Mouse (Mus musculus) hindbrain, embryonic 13.5 days (tissue): ENCODE data around the gene Serpine1. TPM values are rescaled to one million over a fixed set of nuclear protein-coding genes. Genes with fewer than 3 reads are reported as not detected.

Source experiments
- ATAC-seq: fragments of 200-750 bp; cut with Nextera tagmentation; 2 replicates; pipeline ENCODE4 v1.8.0; 2017; ENCODE audit warnings: moderate TSS enrichment; ENCODE audit not compliant: low FRiP score
- H3K27ac ChIP-seq: fragments of 300-500 bp; sonication (generic); 2 replicates; pipeline ENCODE4 v1.5.1; 2015; ENCODE audit warnings: inconsistent platforms, mild to moderate bottlenecking, moderate library complexity
- H3K27me3 ChIP-seq: fragments of 300-500 bp; sonication (generic); 2 replicates; pipeline ENCODE4 v1.6.1; 2015; ENCODE audit warnings: mild to moderate bottlenecking, inconsistent platforms
- H3K36me3 ChIP-seq: fragments of 300-500 bp; sonication (generic); 2 replicates; pipeline ENCODE4 v1.6.1; 2015; ENCODE audit warnings: mild to moderate bottlenecking, inconsistent platforms
- H3K4me1 ChIP-seq: fragments of 300-500 bp; sonication (generic); replicated peaks from 2 replicates; pipeline ENCODE4 v1.6.1; 2015; ENCODE audit warnings: inconsistent platforms
- H3K4me2 ChIP-seq: fragments of 300-500 bp; sonication (generic); 2 replicates; pipeline ENCODE4 v1.6.1; 2015; ENCODE audit warnings: inconsistent platforms, mild to moderate bottlenecking, moderate library complexity
- H3K4me3 ChIP-seq: fragments of 300-500 bp; sonication (generic); 2 replicates; pipeline ENCODE4 v1.5.1; 2015; ENCODE audit warnings: mild to moderate bottlenecking, inconsistent platforms
- H3K9ac ChIP-seq: fragments of 300-500 bp; sonication (generic); 2 replicates; pipeline ENCODE4 v1.6.1; 2015; ENCODE audit warnings: mild to moderate bottlenecking, inconsistent platforms
- H3K9me3 ChIP-seq: fragments of 300-500 bp; sonication (generic); 2 replicates; pipeline ENCODE4 v1.6.1; 2016; ENCODE audit warnings: inconsistent platforms
- WGBS: fragments of 180-500 bp; shearing (Covaris S2); methylation state at CpG from one replicate; pipeline ENCODE4 v1.1.7; 2015; 5-methylcytosine and 5-hydroxymethylcytosine counted together
- polyA plus RNA-seq: library from polyadenylated mRNA; unstranded; fragments of >200 nt; fragmentation: Nextera tagmentation; extraction: Ambion mirVana; gene quantifications from 2 replicates; pipeline ENCODE4 v1.2.1, GENCODE M21; 2015

Serpine1 gene
- polyA plus RNA-seq, 1 experiment from 2014 or later: 0.16 TPM

- Histone ChIP-seq H3K36me3 (peaks cover 20% of the 10 kb centered on the region), H3K27me3 (no peaks in the 10 kb centered on the region), H3K9ac (peak within 1 kb of the TSS; percentile 83), H3K4me1 (peaks cover 15% of the 10 kb centered on the region), H3K9me3 (no peaks in the 10 kb centered on the region), H3K4me3 (peak within 1 kb of the TSS; percentile 58), H3K4me2 (peak within 1 kb of the TSS; percentile 86), H3K27ac (peak within 1 kb of the TSS; percentile 83)
- 1% methylated on average over 48 of the region's 48 CpGs for WGBS
- peak; percentile 93 for ATAC-seq
Measured at GRCm38 (mm10) chr5:137045402-137046323, 26.4 kb downstream of the Serpine1 start, which contains the start of gene Ap1s1. Ap1s1 (minus strand) TSS chr5:137046135.

GRCm38 (mm10) chr5:137043997-137044396 lies 28.1 kb downstream of the Serpine1 start:
- no peak overlapping the region for H3K9ac ChIP-seq
- H3K9me3 ChIP-seq: no peaks in the 10 kb centered on the region

GRCm38 (mm10) chr5:137041442-137041841 lies 30.6 kb downstream of the Serpine1 start:
- H3K4me2 ChIP-seq: no peak overlapping the region
- no peak overlapping the region for H3K4me3 ChIP-seq
- peaks cover 12% of the 10 kb centered on the region for H3K4me1 ChIP-seq
- H3K27me3 ChIP-seq: no peaks in the 10 kb centered on the region
- 87% methylated on average over 10 of the region's 10 CpGs for WGBS
- no peak overlapping the region for H3K27ac ChIP-seq
- no peaks in the 10 kb centered on the region for H3K9me3 ChIP-seq
- no peak for ATAC-seq
- H3K36me3 ChIP-seq: peaks cover 61% of the 10 kb centered on the region
- no peak overlapping the region for H3K9ac ChIP-seq

More at GRCm38 (mm10) chr5:137043997-137044396, 28.1 kb downstream of the Serpine1 start:
- H3K4me1 ChIP-seq: peaks cover 15% of the 10 kb centered on the region
- no peaks in the 10 kb centered on the region for H3K27me3 ChIP-seq
- H3K27ac ChIP-seq: no peak overlapping the region
- peaks cover 37% of the 10 kb centered on the region for H3K36me3 ChIP-seq
- H3K4me2 ChIP-seq: no peak overlapping the region
- WGBS: 97% methylated on average over 7 of the region's 7 CpGs
- ATAC-seq: no peak
- H3K4me3 ChIP-seq: no peak overlapping the region

- H3K4me2 ChIP-seq: no peak overlapping the region
- peaks cover 76% of the 10 kb centered on the region for H3K36me3 ChIP-seq
- WGBS: 95% methylated on average over 10 of the region's 10 CpGs
- H3K4me3 ChIP-seq: no peak overlapping the region
- H3K27me3 ChIP-seq: peaks cover 15% of the 10 kb centered on the region
- ATAC-seq: no peak
- H3K4me1 ChIP-seq: no peaks in the 10 kb centered on the region
- no peak overlapping the region for H3K9ac ChIP-seq
- no peak overlapping the region for H3K27ac ChIP-seq
- H3K9me3 ChIP-seq: no peaks in the 10 kb centered on the region
Measured at GRCm38 (mm10) chr5:137039453-137039852, 32.6 kb downstream of the Serpine1 start.

GRCm38 (mm10) chr5:137036211-137036610 lies 35.9 kb downstream of the Serpine1 start:
- H3K27ac ChIP-seq: no peak overlapping the region
- H3K9me3 ChIP-seq: no peaks in the 10 kb centered on the region
- ATAC-seq: no peak
- H3K4me2 ChIP-seq: no peak overlapping the region
- 87% methylated on average over 13 of the region's 13 CpGs for WGBS
- H3K4me1 ChIP-seq: peaks cover 17% of the 10 kb centered on the region
- H3K36me3 ChIP-seq: peaks cover 59% of the 10 kb centered on the region
- H3K9ac ChIP-seq: no peak overlapping the region
- H3K27me3 ChIP-seq: peaks cover 35% of the 10 kb centered on the region
- H3K4me3 ChIP-seq: no peak overlapping the region

- peaks cover 27% of the 10 kb centered on the region for H3K36me3 ChIP-seq
- H3K4me2 ChIP-seq: peak overlapping the region; percentile 99
- peak overlapping the region; percentile 54 for H3K4me3 ChIP-seq
- H3K27ac ChIP-seq: peak overlapping the region; percentile 23; the same call in 1 of the 2 replicates
- WGBS: under 1% methylated on average over 48 of the region's 49 CpGs
- H3K9ac ChIP-seq: peak overlapping the region; percentile 76
- no peaks in the 10 kb centered on the region for H3K9me3 ChIP-seq
- peak; percentile 63 for ATAC-seq
- peaks cover 42% of the 10 kb centered on the region for H3K4me1 ChIP-seq
- peaks cover 67% of the 10 kb centered on the region for H3K27me3 ChIP-seq
Measured at GRCm38 (mm10) chr5:137032641-137033074, 39.4 kb downstream of the Serpine1 start.

- peaks cover 20% of the 10 kb centered on the region for H3K36me3 ChIP-seq
- no peaks in the 10 kb centered on the region for H3K9me3 ChIP-seq
- H3K27ac ChIP-seq: 0 out of 2 replicates have a peak overlapping the region, but pooled peaks have one; percentile 23
- peaks cover 73% of the 10 kb centered on the region for H3K27me3 ChIP-seq
- under 1% methylated on average over 33 of the region's 33 CpGs for WGBS
- H3K9ac ChIP-seq: peak overlapping the region; percentile 76
- H3K4me1 ChIP-seq: peaks cover 42% of the 10 kb centered on the region
- peak; percentile 8; the same call in 1 of the 2 replicates for ATAC-seq
- peak overlapping the region; percentile 54 for H3K4me3 ChIP-seq
- peak overlapping the region; percentile 99 for H3K4me2 ChIP-seq
Measured at GRCm38 (mm10) chr5:137032033-137032421, 40.0 kb downstream of the Serpine1 start.

GRCm38 (mm10) chr5:137031076-137032032 lies 40.7 kb downstream of the Serpine1 start:
- Histone ChIP-seq H3K9ac (peak overlapping the region; percentile 76), H3K4me2 (peak overlapping the region; percentile 99), H3K36me3 (peaks cover 14% of the 10 kb centered on the region), H3K4me3 (peak overlapping the region; percentile 54), H3K4me1 (peaks cover 42% of the 10 kb centered on the region), H3K27me3 (peaks cover 80% of the 10 kb centered on the region), H3K27ac (no peak overlapping the region), H3K9me3 (no peaks in the 10 kb centered on the region)
- 2% methylated on average over 78 of the region's 78 CpGs for WGBS
- ATAC-seq: no peak

- 12% methylated on average over 22 of the region's 22 CpGs for WGBS
- no peaks in the 10 kb centered on the region for H3K9me3 ChIP-seq
- H3K4me3 ChIP-seq: peak overlapping the region; percentile 54
- H3K27me3 ChIP-seq: peaks cover 82% of the 10 kb centered on the region
- peaks cover 4% of the 10 kb centered on the region for H3K36me3 ChIP-seq
- H3K9ac ChIP-seq: peak overlapping the region; percentile 76
- no peak for ATAC-seq
- no peak overlapping the region for H3K27ac ChIP-seq
- peaks cover 44% of the 10 kb centered on the region for H3K4me1 ChIP-seq
- H3K4me2 ChIP-seq: peak overlapping the region; percentile 99
Measured at GRCm38 (mm10) chr5:137030416-137030810, 41.7 kb downstream of the Serpine1 start.

GRCm38 (mm10) chr5:137029643-137030415 lies 42.2 kb downstream of the Serpine1 start:
- H3K27ac ChIP-seq: peak overlapping the region; percentile 13; the same call in 1 of the 2 replicates
- peak overlapping the region; percentile 99 for H3K4me2 ChIP-seq
- H3K36me3 ChIP-seq: no peaks in the 10 kb centered on the region
- ATAC-seq: peak; percentile 83
- H3K4me1 ChIP-seq: peaks cover 50% of the 10 kb centered on the region
- H3K4me3 ChIP-seq: peak overlapping the region; percentile 54
- H3K9me3 ChIP-seq: no peaks in the 10 kb centered on the region
- WGBS: under 1% methylated on average over 52 of the region's 52 CpGs
- peaks cover 83% of the 10 kb centered on the region for H3K27me3 ChIP-seq
- peak overlapping the region; percentile 76 for H3K9ac ChIP-seq

GRCm38 (mm10) chr5:137029273-137029585 lies 42.8 kb downstream of the Serpine1 start:
- Histone ChIP-seq H3K4me2 (peak overlapping the region; percentile 99), H3K9ac (peak overlapping the region; percentile 71), H3K4me1 (peaks cover 53% of the 10 kb centered on the region), H3K27ac (no peak overlapping the region), H3K27me3 (peaks cover 84% of the 10 kb centered on the region), H3K9me3 (no peaks in the 10 kb centered on the region), H3K36me3 (no peaks in the 10 kb centered on the region), H3K4me3 (peak overlapping the region; percentile 54)
- 2% methylated on average over 8 of the region's 8 CpGs for WGBS
- ATAC-seq: 0 out of 2 replicates have a peak, but pooled peaks have one; percentile 1
